Mouse (Mus musculus) liver, embryonic 11.5 days (tissue): ENCODE measurements at regions not wholly inside any gene's neighbourhood (a gene's known extent, or its start where the extent isn't known, plus 50 kb on each side); places are given as distances from the start of the nearest gene placed in this dataset.

ENCODE experiments used
- ATAC-seq: fragments of 200-750 bp; cut with Nextera tagmentation; replicated peaks from 2 replicates; pipeline ENCODE4 v1.8.0; 2017; ENCODE audit warnings: moderate number of reproducible peaks, mild to moderate bottlenecking, moderate TSS enrichment, moderate library complexity; ENCODE audit not compliant: low FRiP score
- DNase-seq: peaks from one replicate; pipeline ENCODE4 v3.0.0-alpha.2; 2017; ENCODE audit warnings: low spot score
- H3K27ac ChIP-seq: fragments of 300-500 bp; sonication (generic); 2 replicates; pipeline ENCODE4 v1.5.1; 2014; ENCODE audit warnings: mild to moderate bottlenecking, low read depth, low read length, control low read depth
- H3K27me3 ChIP-seq: fragments of 300-500 bp; sonication (generic); replicated peaks from 2 replicates; pipeline ENCODE4 v1.6.1; 2014; ENCODE audit warnings: low read length, mixed read lengths; ENCODE audit not compliant: control insufficient read depth, insufficient read depth
- H3K36me3 ChIP-seq: fragments of 300-500 bp; sonication (generic); 2 replicates; pipeline ENCODE4 v1.6.1; 2014; ENCODE audit warnings: mild to moderate bottlenecking, low read length, moderate library complexity, mixed read lengths; ENCODE audit not compliant: control insufficient read depth, insufficient read depth
- H3K4me1 ChIP-seq: fragments of 300-500 bp; sonication (generic); replicated peaks from 2 replicates; pipeline ENCODE4 v1.6.1; 2014; ENCODE audit warnings: low read length, mixed read lengths; ENCODE audit not compliant: control insufficient read depth, insufficient read depth
- H3K4me2 ChIP-seq: fragments of 300-500 bp; sonication (generic); 2 replicates; pipeline ENCODE4 v1.6.1; 2014; ENCODE audit warnings: mild to moderate bottlenecking, control low read depth, moderate library complexity
- H3K4me3 ChIP-seq: fragments of 300-500 bp; sonication (generic); 2 replicates; pipeline ENCODE4 v1.5.1; 2014; ENCODE audit warnings: low read depth, low read length, control low read depth
- H3K9ac ChIP-seq: fragments of 300-500 bp; sonication (generic); 2 replicates; pipeline ENCODE4 v1.6.1; 2014; ENCODE audit warnings: low read depth, low read length, control low read depth
- H3K9me3 ChIP-seq: fragments of 300-500 bp; sonication (generic); 2 replicates; pipeline ENCODE4 v1.6.1; 2016; ENCODE audit warnings: low read length, inconsistent platforms, mixed read lengths; ENCODE audit not compliant: control insufficient read depth
- WGBS: fragments of 180-500 bp; shearing (Covaris S2); extraction: QIAGEN DNeasy Blood & Tissue Kit; methylation state at CpG from one replicate; pipeline ENCODE4 v1.1.7; 2014; 5-methylcytosine and 5-hydroxymethylcytosine counted together

GRCm38 (mm10) chr9:84363478-84363877 lies 438.5 kb downstream of the Bckdhb start:
- Histone ChIP-seq H3K9me3 (no peaks in the 10 kb centered on the region), H3K27me3 (no peaks in the 10 kb centered on the region), H3K36me3 (no peaks in the 10 kb centered on the region), H3K27ac (no peak overlapping the region), H3K4me3 (no peak overlapping the region), H3K4me1 (no peaks in the 10 kb centered on the region), H3K9ac (no peak overlapping the region), H3K4me2 (no peak overlapping the region)
- no peak for DNase-seq
- WGBS, result 91% methylated on average over 5 of the region's 5 CpGs
- ATAC-seq, result no peak

DNA sequence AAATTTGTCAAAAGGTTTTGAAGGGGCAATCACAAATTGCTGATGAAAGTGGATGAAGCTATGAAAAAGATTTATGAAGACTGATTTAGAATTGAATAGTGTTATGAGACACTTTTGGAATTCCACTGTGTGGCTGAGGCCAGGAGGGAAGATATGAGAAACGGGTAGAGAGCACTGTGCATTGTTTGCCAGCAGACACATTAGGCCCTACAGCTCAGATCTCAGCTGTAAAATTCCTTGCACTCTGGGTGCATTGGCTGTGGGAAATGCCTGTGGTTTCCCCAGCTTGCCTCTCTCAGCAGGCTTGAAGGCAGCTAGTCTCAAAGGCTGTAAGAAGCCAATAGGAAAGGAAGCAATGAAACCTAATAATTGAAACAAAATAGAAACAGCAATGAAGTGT lies 444.3 kb downstream of the Bckdhb start:
- DNase-seq (no peak), ATAC-seq (no peak)
- Histone ChIP-seq H3K27ac (no peak overlapping the region), H3K9me3 (no peaks in the 10 kb centered on the region), H3K9ac (no peak overlapping the region), H3K4me3 (no peak overlapping the region), H3K27me3 (no peaks in the 10 kb centered on the region), H3K4me1 (no peaks in the 10 kb centered on the region), H3K36me3 (no peaks in the 10 kb centered on the region), H3K4me2 (no peak overlapping the region)
- 59% methylated on average over 1 of the region's 1 CpGs for WGBS

DNA sequence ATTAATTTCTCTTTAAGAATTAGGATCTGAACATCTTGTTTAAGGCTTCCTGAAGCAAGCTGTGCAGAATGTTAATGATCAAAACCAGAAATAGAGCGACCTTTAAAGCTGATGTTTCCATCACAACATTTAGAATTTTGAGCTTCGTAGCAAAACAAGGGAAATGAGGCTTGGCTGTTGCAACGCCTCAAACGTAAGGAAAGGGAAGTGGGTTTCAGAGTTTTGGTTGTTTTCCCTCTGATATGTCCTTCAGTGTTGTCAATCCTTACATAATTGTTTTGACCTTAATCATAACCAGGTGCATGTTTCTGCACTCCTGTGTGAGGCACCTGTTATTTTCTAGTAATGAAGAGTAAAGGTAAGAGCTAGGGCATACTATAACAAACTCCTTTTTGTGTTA lies 445.3 kb downstream of the Bckdhb start:
- no peak overlapping the region for H3K4me3 ChIP-seq
- no peak overlapping the region for H3K9ac ChIP-seq
- H3K9me3 ChIP-seq, result no peaks in the 10 kb centered on the region
- no peaks in the 10 kb centered on the region for H3K4me1 ChIP-seq
- no peaks in the 10 kb centered on the region for H3K27me3 ChIP-seq
- no peak for DNase-seq
- no peak overlapping the region for H3K27ac ChIP-seq
- no peak overlapping the region for H3K4me2 ChIP-seq
- 49% methylated on average over 4 of the region's 4 CpGs for WGBS
- no peaks in the 10 kb centered on the region for H3K36me3 ChIP-seq
- ATAC-seq, result no peak

DNA sequence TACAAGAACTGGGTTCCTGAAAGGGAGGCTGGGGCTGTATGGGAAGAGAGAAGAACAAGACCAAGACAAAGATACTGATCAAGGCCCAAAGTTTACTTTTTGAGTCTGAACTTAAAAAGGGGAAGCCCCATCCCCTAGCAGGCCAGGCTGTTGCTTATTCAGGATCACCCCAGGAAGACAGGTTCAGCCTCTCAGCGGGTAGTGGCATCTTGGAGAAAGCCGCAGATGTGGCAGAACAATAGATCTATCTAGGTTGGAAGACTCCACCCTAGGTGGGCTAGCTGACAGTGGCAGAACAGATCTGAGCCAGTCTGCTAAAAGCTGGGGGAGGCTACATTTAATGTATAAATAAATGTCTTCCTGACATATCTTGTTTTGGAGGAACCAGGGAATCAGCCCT lies 450.8 kb downstream of the Bckdhb start:
- H3K4me2 ChIP-seq, result no peak overlapping the region
- no peaks in the 10 kb centered on the region for H3K36me3 ChIP-seq
- H3K4me3 ChIP-seq, result no peak overlapping the region
- no peaks in the 10 kb centered on the region for H3K27me3 ChIP-seq
- no peaks in the 10 kb centered on the region for H3K4me1 ChIP-seq
- no peak overlapping the region for H3K9ac ChIP-seq
- no peak overlapping the region for H3K27ac ChIP-seq
- H3K9me3 ChIP-seq, result no peaks in the 10 kb centered on the region
- WGBS, result 60% methylated on average over 2 of the region's 2 CpGs
- DNase-seq, result no peak
- ATAC-seq, result no peak

- no peak for DNase-seq
- Histone ChIP-seq H3K9me3 (no peaks in the 10 kb centered on the region), H3K4me3 (no peak overlapping the region), H3K4me2 (no peak overlapping the region), H3K9ac (no peak overlapping the region), H3K4me1 (no peaks in the 10 kb centered on the region), H3K27me3 (no peaks in the 10 kb centered on the region), H3K36me3 (no peaks in the 10 kb centered on the region), H3K27ac (no peak overlapping the region)
- ATAC-seq, result no peak
- WGBS, result 91% methylated on average over 6 of the region's 6 CpGs
These were observed 451.7 kb downstream of the Bckdhb start for GRCm38 (mm10) chr9:84376621-84377020.

DNA sequence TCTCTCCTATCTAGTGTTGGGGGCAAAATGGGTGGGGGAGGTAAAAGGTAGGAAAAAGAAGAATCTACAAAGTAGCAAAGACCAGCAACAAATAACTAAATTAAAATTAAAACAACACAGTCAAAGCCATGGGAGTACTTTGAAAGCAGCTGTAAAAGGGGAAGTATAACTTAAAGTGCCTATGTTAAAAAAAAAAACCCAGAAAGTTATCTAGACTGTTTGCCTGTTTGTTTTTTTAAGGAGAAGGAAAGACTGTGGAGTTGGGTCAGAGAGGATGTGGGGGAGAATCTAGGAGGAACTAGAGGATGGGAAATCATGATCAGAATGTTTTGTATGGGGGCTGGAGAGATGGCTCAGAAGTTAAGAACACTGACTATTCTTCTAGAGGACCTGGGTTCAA lies 457.0 kb downstream of the Bckdhb start:
- H3K9ac ChIP-seq, result no peak overlapping the region
- H3K4me1 ChIP-seq, result no peaks in the 10 kb centered on the region
- no peak overlapping the region for H3K4me2 ChIP-seq
- no peaks in the 10 kb centered on the region for H3K27me3 ChIP-seq
- no peak overlapping the region for H3K27ac ChIP-seq
- no peaks in the 10 kb centered on the region for H3K9me3 ChIP-seq
- DNase-seq, result no peak
- H3K4me3 ChIP-seq, result no peak overlapping the region
- no peak for ATAC-seq
- H3K36me3 ChIP-seq, result no peaks in the 10 kb centered on the region

DNA sequence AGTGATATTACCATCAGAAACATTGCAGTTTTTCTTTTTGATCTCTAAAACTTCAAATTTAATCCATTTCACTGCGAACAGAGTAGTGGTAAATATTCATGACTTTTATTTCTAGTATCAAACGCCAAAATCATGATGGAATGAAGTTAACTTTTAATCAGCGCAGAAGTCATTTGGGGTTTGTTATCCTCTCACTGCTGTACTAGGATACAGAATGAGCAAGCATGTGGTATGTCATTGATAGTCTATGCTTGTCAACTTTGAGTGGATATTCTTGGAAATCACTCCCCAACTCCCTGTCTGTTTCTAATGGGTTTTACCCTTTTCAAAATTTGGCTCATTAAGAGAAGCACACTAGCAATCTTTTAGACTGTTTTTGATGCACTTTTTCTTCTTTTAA lies 464.9 kb downstream of the Bckdhb start:
- H3K9ac ChIP-seq, result no peak overlapping the region
- no peak overlapping the region for H3K4me2 ChIP-seq
- no peaks in the 10 kb centered on the region for H3K4me1 ChIP-seq
- H3K9me3 ChIP-seq, result no peaks in the 10 kb centered on the region
- no peak overlapping the region for H3K27ac ChIP-seq
- no peaks in the 10 kb centered on the region for H3K27me3 ChIP-seq
- H3K36me3 ChIP-seq, result no peaks in the 10 kb centered on the region
- no peak for ATAC-seq
- H3K4me3 ChIP-seq, result no peak overlapping the region
- no peak for DNase-seq
- WGBS, result 86% methylated on average over 3 of the region's 3 CpGs

- no peaks in the 10 kb centered on the region for H3K27me3 ChIP-seq
- no peaks in the 10 kb centered on the region for H3K4me1 ChIP-seq
- no peaks in the 10 kb centered on the region for H3K36me3 ChIP-seq
- H3K9ac ChIP-seq, result no peak overlapping the region
- H3K4me3 ChIP-seq, result no peak overlapping the region
- DNase-seq, result no peak
- no peak overlapping the region for H3K4me2 ChIP-seq
- H3K27ac ChIP-seq, result no peak overlapping the region
- ATAC-seq, result no peak
- no peaks in the 10 kb centered on the region for H3K9me3 ChIP-seq
- 78% methylated on average over 3 of the region's 3 CpGs for WGBS
These were observed 469.8 kb downstream of the Bckdhb start for GRCm38 (mm10) chr9:84394536-84395314.

GRCm38 (mm10) chr9:84399481-84399880 lies 474.5 kb downstream of the Bckdhb start:
- Histone ChIP-seq H3K4me1 (no peaks in the 10 kb centered on the region), H3K9me3 (no peaks in the 10 kb centered on the region), H3K9ac (no peak overlapping the region), H3K4me3 (no peak overlapping the region), H3K36me3 (no peaks in the 10 kb centered on the region), H3K27ac (no peak overlapping the region), H3K27me3 (no peaks in the 10 kb centered on the region), H3K4me2 (no peak overlapping the region)
- ATAC-seq, result no peak
- 80% methylated on average over 3 of the region's 3 CpGs for WGBS
- no peak for DNase-seq
